Mouse (Mus musculus) adrenal gland, adult 2 months (tissue): Measurements from ENCODE around the gene Ascl2. TPM values are rescaled to one million over a fixed set of nuclear protein-coding genes. Genes with fewer than 3 reads are reported as not detected.

Experiments
- DNase-seq: peaks from one replicate; pipeline ENCODE4 v3.0.0; 2021
- long read RNA-seq: library from polyadenylated mRNA; stranded (forward); transcript quantifications from one replicate; pipeline ENCODE4 v2.0.0, GENCODE M21; 2021
- polyA plus RNA-seq: library from polyadenylated mRNA; depleted of rRNA; stranded (reverse); fragments of >200 nt; gene quantifications from 2 replicates; pipeline ENCODE4 v1.2.3, GENCODE M21; 2012; rRNA removed
- total RNA-seq, 2 experiments: library from RNA; stranded (reverse); gene quantifications; 2 replicates each; pipeline ENCODE4 v1.2.3; 2021

The Ascl2 gene
- under 1 TPM; 0.17 to 0.35 TPM for total RNA-seq
- polyA plus RNA-seq: 1.9 and 3.8 TPM in 2 replicates
- long read RNA-seq: 0 reads

- peak; percentile 56 for DNase-seq
Observed at GRCm38 (mm10) chr7:142968809-142969511, at the start of gene Ascl2. Gene Ascl2 (minus strand): TSS chr7:142969264.

GRCm38 (mm10) chr7:143017181-143017580, 48.1 kb upstream of the Ascl2 start:
- DNase-seq: no peak

- no peak for DNase-seq
Observed at GRCm38 (mm10) chr7:143016424-143017142, 47.5 kb upstream of the Ascl2 start.

GRCm38 (mm10) chr7:143015755-143016423, 46.8 kb upstream of the Ascl2 start:
- peak; percentile 85 for DNase-seq

- DNase-seq: peak; percentile 81
Observed at GRCm38 (mm10) chr7:143014862-143015659, 46.0 kb upstream of the Ascl2 start.

GRCm38 (mm10) chr7:143013420-143014178, 44.5 kb upstream of the Ascl2 start:
- DNase-seq: peak; percentile 94

- peak; percentile 71 for DNase-seq
Observed at GRCm38 (mm10) chr7:143012230-143012875, 43.3 kb upstream of the Ascl2 start.

GRCm38 (mm10) chr7:143011226-143011625, 42.2 kb upstream of the Ascl2 start:
- DNase-seq: no peak

GRCm38 (mm10) chr7:143009996-143010395, 40.9 kb upstream of the Ascl2 start:
- no peak for DNase-seq

GRCm38 (mm10) chr7:143008996-143009665, 40.1 kb upstream of the Ascl2 start:
- DNase-seq: no peak

GRCm38 (mm10) chr7:143008370-143008926, 39.4 kb upstream of the Ascl2 start:
- peak; percentile 48 for DNase-seq

- peak; percentile 91 for DNase-seq
Observed at GRCm38 (mm10) chr7:143007599-143008369, 38.7 kb upstream of the Ascl2 start.

GRCm38 (mm10) chr7:143006756-143007598, 37.9 kb upstream of the Ascl2 start:
- no peak for DNase-seq

GRCm38 (mm10) chr7:143006097-143006755, 37.2 kb upstream of the Ascl2 start:
- no peak for DNase-seq

GRCm38 (mm10) chr7:143005344-143006096, 36.5 kb upstream of the Ascl2 start:
- no peak for DNase-seq

GRCm38 (mm10) chr7:143004727-143005343, 35.8 kb upstream of the Ascl2 start, which contains the start of gene Tspan32:
Gene Tspan32 (plus strand): TSS chr7:143005046.
- DNase-seq: no peak
